Mouse (Mus musculus): ENCODE measurements around the gene Ppp4c. TPM values are rescaled to one million over a fixed set of nuclear protein-coding genes. Genes with fewer than 3 reads are reported as not detected.
"Not testable (repeated sequence)": the region's sequence is repeated elsewhere in the genome, so short reads cannot be mapped to it uniquely, and the experiment has no call there.

Ppp4c gene
- polyA plus RNA-seq, 1 experiment from 2014 or later = 214 TPM

- WGBS = 0% methylated on average over 21 of the region's 21 CpGs
- Histone ChIP-seq H3K27me3 (replicated peaks; ENCODE audit: control insufficient read depth, insufficient read depth, low read length) (no peaks in the 10 kb centered on the region), H3K9me3 (ENCODE audit: control insufficient read depth, low read length) (no peaks in the 10 kb centered on the region), H3K36me3 (ENCODE audit: control insufficient read depth, insufficient read depth, low read length) (peaks cover 31% of the 10 kb centered on the region), H3K9ac (ENCODE audit: low read depth, low read length) (peak overlapping the region; percentile 66), H3K4me3 (ENCODE audit: low read depth, low read length) (peak overlapping the region; percentile 46), H3K4me1 (ENCODE audit: control insufficient read depth, insufficient read depth, low read length) (peaks cover 33% of the 10 kb centered on the region), H3K27ac (replicated peaks; ENCODE audit: low read depth, low read length) (peak overlapping the region; percentile 35), H3K4me2 (ENCODE audit: low read depth, low read length) (peak overlapping the region; percentile 93)
- ATAC-seq (ENCODE audit: low read depth) (peak; percentile 77), DNase-seq (ENCODE audit: low spot score) (peak; percentile 96)
Observed at GRCm38 (mm10) chr7:126779983-126780970, 12.0 kb downstream of the Ppp4c start.

DNA sequence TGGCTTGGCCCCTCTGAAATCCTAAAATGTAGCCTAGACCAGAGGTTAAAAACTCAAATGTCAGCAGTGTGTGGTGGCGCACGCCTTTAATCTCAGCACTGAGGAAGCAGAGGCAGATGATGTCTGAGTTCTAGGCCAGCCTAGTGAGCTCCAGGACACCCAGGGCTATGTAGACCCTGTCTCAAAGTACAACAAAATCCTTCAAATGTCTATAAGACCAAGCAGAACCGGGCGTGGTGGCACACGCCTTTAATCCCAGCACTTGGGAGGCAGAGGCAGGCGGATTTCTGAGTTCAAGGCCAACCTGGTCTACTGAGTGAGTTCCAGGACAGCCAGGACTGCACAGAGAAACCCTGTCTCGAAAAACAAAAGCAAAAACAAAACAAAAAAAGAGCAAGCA is 13.2 kb downstream of the Ppp4c start:
- not testable (repeated sequence) for H3K9me3 ChIP-seq (ENCODE audit: control insufficient read depth, low read length); DNase-seq (ENCODE audit: low spot score); H3K27ac ChIP-seq (replicated peaks; ENCODE audit: low read depth, low read length); H3K4me3 ChIP-seq (ENCODE audit: low read depth, low read length); H3K9ac ChIP-seq (ENCODE audit: low read depth, low read length); ATAC-seq (ENCODE audit: low read depth); H3K27me3 ChIP-seq (replicated peaks; ENCODE audit: control insufficient read depth, insufficient read depth, low read length); H3K4me2 ChIP-seq (ENCODE audit: low read depth, low read length)
- 93% methylated on average over 7 of the region's 7 CpGs for WGBS
- H3K4me1 ChIP-seq (ENCODE audit: control insufficient read depth, insufficient read depth, low read length) = peaks cover 33% of the 10 kb centered on the region
- H3K36me3 ChIP-seq (ENCODE audit: control insufficient read depth, insufficient read depth, low read length) = peaks cover 19% of the 10 kb centered on the region; the same call in 1 of the 2 replicates

DNA sequence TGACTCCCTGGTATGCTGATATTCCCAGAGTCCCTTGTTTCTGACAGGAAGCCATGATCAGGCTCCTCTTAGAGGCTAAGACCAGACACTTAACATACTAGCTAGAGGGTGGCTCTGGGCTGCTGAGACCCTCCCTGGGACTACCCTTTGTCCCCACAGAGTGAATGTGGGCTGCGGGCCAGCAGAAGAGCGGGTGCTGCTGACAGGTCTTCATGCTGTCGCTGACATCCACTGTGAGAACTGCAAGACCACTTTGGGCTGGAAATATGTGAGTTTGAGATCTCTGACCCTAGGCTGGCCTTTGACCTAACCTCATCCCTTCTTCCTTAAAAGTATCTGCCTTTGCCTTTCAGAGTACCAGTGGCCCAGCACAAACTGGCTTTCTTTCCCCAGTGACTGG is 14.1 kb downstream of the Ppp4c start:
- Histone ChIP-seq H3K9ac (ENCODE audit: low read depth, low read length) (peak overlapping the region; percentile 90; the same call in 1 of the 2 replicates), H3K27me3 (replicated peaks; ENCODE audit: control insufficient read depth, insufficient read depth, low read length) (no peaks in the 10 kb centered on the region), H3K36me3 (ENCODE audit: control insufficient read depth, insufficient read depth, low read length) (peaks cover 21% of the 10 kb centered on the region; the same call in 1 of the 2 replicates), H3K4me1 (ENCODE audit: control insufficient read depth, insufficient read depth, low read length) (peaks cover 33% of the 10 kb centered on the region), H3K9me3 (ENCODE audit: control insufficient read depth, low read length) (no peaks in the 10 kb centered on the region), H3K4me2 (ENCODE audit: low read depth, low read length) (peak overlapping the region; percentile 95; the same call in 1 of the 2 replicates), H3K4me3 (ENCODE audit: low read depth, low read length) (0 out of 2 replicates have a peak overlapping the region, but pooled peaks have one; percentile 85), H3K27ac (replicated peaks; ENCODE audit: low read depth, low read length) (no peak overlapping the region)
- no peak for DNase-seq (ENCODE audit: low spot score)
- no peak for ATAC-seq (ENCODE audit: low read depth)
- WGBS = 85% methylated on average over 3 of the region's 3 CpGs

DNA sequence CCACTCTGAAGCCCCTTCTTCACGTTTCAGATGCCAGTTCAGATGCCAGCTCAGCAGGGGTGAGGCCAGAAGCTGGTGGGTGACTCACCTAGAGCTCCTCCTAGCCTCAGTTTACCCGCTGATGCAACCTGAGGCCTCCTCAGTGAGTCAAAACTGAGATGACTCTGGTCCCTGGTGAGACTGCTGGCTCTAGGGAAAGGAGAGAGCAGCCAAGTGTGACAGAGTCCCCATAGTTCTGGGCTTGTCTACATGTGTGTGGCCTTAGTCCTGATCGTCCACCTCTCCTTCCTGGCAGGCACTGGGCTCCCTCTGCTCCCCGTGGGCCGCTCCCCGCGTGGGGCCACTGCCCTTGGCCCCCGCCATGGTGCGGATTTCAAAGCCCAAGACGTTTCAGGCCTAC is 14.8 kb downstream of the Ppp4c start:
- ATAC-seq (ENCODE audit: low read depth) (no peak), DNase-seq (ENCODE audit: low spot score) (peak; percentile 19)
- WGBS = 49% methylated on average over 10 of the region's 10 CpGs
- no peaks in the 10 kb centered on the region for H3K27me3 ChIP-seq (replicated peaks; ENCODE audit: control insufficient read depth, insufficient read depth, low read length)
- H3K4me2 ChIP-seq (ENCODE audit: low read depth, low read length) = peak overlapping the region; percentile 95
- peaks cover 33% of the 10 kb centered on the region for H3K4me1 ChIP-seq (ENCODE audit: control insufficient read depth, insufficient read depth, low read length)
- peaks cover 25% of the 10 kb centered on the region; the same call in 1 of the 2 replicates for H3K36me3 ChIP-seq (ENCODE audit: control insufficient read depth, insufficient read depth, low read length)
- no peaks in the 10 kb centered on the region for H3K9me3 ChIP-seq (ENCODE audit: control insufficient read depth, low read length)
- peak overlapping the region; percentile 88 for H3K27ac ChIP-seq (replicated peaks; ENCODE audit: low read depth, low read length)
- H3K9ac ChIP-seq (ENCODE audit: low read depth, low read length) = peak overlapping the region; percentile 90
- peak overlapping the region; percentile 85 for H3K4me3 ChIP-seq (ENCODE audit: low read depth, low read length)

GRCm38 (mm10) chr7:126776598-126777057 is 15.7 kb downstream of the Ppp4c start, which contains the start of gene Ypel3:
Gene Ypel3, plus strand, starts transcription at chr7:126776955.
- Histone ChIP-seq H3K4me1 (ENCODE audit: control insufficient read depth, insufficient read depth, low read length) (peaks cover 33% of the 10 kb centered on the region), H3K4me2 (ENCODE audit: low read depth, low read length) (peak within 1 kb of the TSS; percentile 95), H3K27me3 (replicated peaks; ENCODE audit: control insufficient read depth, insufficient read depth, low read length) (no peaks in the 10 kb centered on the region), H3K4me3 (ENCODE audit: low read depth, low read length) (peak within 1 kb of the TSS; percentile 85), H3K27ac (replicated peaks; ENCODE audit: low read depth, low read length) (peak within 1 kb of the TSS; percentile 88), H3K36me3 (ENCODE audit: control insufficient read depth, insufficient read depth, low read length) (peaks cover 26% of the 10 kb centered on the region; the same call in 1 of the 2 replicates), H3K9ac (ENCODE audit: low read depth, low read length) (peak within 1 kb of the TSS; percentile 90), H3K9me3 (ENCODE audit: control insufficient read depth, low read length) (no peaks in the 10 kb centered on the region)
- ATAC-seq (ENCODE audit: low read depth) (peak; percentile 93), DNase-seq (ENCODE audit: low spot score) (peak; percentile 97)
- under 1% methylated on average over 25 of the region's 37 CpGs for WGBS

GRCm38 (mm10) chr7:126775978-126776234 is 16.4 kb downstream of the Ppp4c start:
- peaks cover 33% of the 10 kb centered on the region; the same call in 1 of the 2 replicates for H3K36me3 ChIP-seq (ENCODE audit: control insufficient read depth, insufficient read depth, low read length)
- peaks cover 30% of the 10 kb centered on the region for H3K4me1 ChIP-seq (ENCODE audit: control insufficient read depth, insufficient read depth, low read length)
- DNase-seq (ENCODE audit: low spot score) (no peak), ATAC-seq (ENCODE audit: low read depth) (no peak)
- peak overlapping the region; percentile 95 for H3K4me2 ChIP-seq (ENCODE audit: low read depth, low read length)
- no peaks in the 10 kb centered on the region for H3K27me3 ChIP-seq (replicated peaks; ENCODE audit: control insufficient read depth, insufficient read depth, low read length)
- H3K9ac ChIP-seq (ENCODE audit: low read depth, low read length) = peak overlapping the region; percentile 90
- WGBS = 51% methylated on average over 3 of the region's 3 CpGs
- H3K9me3 ChIP-seq (ENCODE audit: control insufficient read depth, low read length) = no peaks in the 10 kb centered on the region
- H3K4me3 ChIP-seq (ENCODE audit: low read depth, low read length) = peak overlapping the region; percentile 85
- H3K27ac ChIP-seq (replicated peaks; ENCODE audit: low read depth, low read length) = peak overlapping the region; percentile 88

DNA sequence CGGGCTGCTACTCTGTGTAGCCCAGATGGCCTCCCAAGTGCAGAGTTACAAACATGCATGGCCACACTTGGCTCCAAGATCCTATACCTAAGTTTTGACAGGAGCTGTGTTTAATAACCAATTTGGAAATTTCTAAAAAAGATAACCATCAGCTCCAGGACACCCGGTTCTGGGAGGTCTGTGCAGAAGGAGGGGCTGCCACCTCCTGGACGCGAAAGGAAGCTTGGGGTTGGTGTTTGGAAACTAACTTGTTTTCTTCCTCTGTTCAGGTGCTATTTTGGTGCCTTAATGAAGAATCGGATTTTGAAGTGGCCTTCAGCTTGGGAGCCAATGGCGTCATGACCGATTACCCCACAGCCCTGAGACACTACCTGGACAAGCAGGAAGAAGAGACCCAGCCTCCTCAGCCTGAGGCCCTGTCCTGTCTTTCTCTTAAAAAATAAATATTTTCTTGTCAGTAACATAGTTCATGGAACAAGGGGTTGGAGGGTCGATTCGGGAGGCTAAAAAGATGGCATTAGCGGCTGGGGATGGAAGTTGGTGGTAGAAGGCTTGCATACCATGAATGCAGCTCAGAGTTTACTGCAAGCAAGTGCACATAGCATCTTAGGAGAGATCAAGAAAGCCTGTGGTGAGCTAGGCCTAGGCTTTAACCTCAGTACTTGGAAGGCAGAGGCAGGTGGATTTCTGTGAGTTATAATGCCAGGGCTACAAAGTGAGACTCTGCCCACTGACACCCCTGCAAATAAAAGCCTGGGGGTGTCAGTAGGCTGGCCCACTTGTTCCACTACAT is 16.9 kb downstream of the Ppp4c start:
- 81% methylated on average over 10 of the region's 10 CpGs for WGBS
- Histone ChIP-seq H3K4me2 (ENCODE audit: low read depth, low read length) (peak overlapping the region; percentile 95; the same call in 1 of the 2 replicates), H3K27me3 (replicated peaks; ENCODE audit: control insufficient read depth, insufficient read depth, low read length) (no peaks in the 10 kb centered on the region), H3K36me3 (ENCODE audit: control insufficient read depth, insufficient read depth, low read length) (peaks cover 37% of the 10 kb centered on the region), H3K9ac (ENCODE audit: low read depth, low read length) (peak overlapping the region; percentile 90), H3K4me1 (ENCODE audit: control insufficient read depth, insufficient read depth, low read length) (peaks cover 27% of the 10 kb centered on the region), H3K4me3 (ENCODE audit: low read depth, low read length) (no peak overlapping the region), H3K27ac (replicated peaks; ENCODE audit: low read depth, low read length) (peak overlapping the region; percentile 88; the same call in 1 of the 2 replicates), H3K9me3 (ENCODE audit: control insufficient read depth, low read length) (no peaks in the 10 kb centered on the region)
- no peak for DNase-seq (ENCODE audit: low spot score)
- ATAC-seq (ENCODE audit: low read depth) = no peak

DNA sequence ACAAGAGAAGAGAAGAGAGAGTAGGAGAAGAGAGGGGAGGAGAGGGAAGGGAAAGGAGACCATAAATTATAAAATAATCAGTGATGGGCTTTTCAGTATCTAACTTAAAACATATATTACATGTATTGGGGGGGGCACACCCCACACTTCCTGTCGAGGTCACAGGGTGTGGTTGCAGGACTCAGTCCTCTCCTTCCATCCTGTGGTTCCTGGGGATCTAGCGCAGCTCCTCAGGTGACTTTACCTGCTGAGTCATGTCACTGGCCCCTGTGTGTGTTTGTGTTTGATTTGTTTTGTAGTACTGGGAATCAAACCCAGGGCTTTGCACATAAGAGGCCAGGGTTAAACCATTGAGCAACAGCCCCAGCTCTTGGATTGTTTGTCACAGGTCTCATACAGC is 17.8 kb downstream of the Ppp4c start:
- H3K4me1 ChIP-seq (ENCODE audit: control insufficient read depth, insufficient read depth, low read length) = peaks cover 18% of the 10 kb centered on the region; the same call in 1 of the 2 replicates
- H3K36me3 ChIP-seq (ENCODE audit: control insufficient read depth, insufficient read depth, low read length) = peaks cover 47% of the 10 kb centered on the region
- H3K4me2 ChIP-seq (ENCODE audit: low read depth, low read length) = no peak overlapping the region
- H3K27ac ChIP-seq (replicated peaks; ENCODE audit: low read depth, low read length) = no peak overlapping the region
- DNase-seq (ENCODE audit: low spot score) = no peak
- H3K9me3 ChIP-seq (ENCODE audit: control insufficient read depth, low read length) = no peaks in the 10 kb centered on the region
- 79% methylated on average over 2 of the region's 2 CpGs for WGBS
- no peak for ATAC-seq (ENCODE audit: low read depth)
- H3K27me3 ChIP-seq (replicated peaks; ENCODE audit: control insufficient read depth, insufficient read depth, low read length) = no peaks in the 10 kb centered on the region
- H3K4me3 ChIP-seq (ENCODE audit: low read depth, low read length) = no peak overlapping the region
- H3K9ac ChIP-seq (ENCODE audit: low read depth, low read length) = no peak overlapping the region
